Mouse (Mus musculus) heart, adult 2 months (tissue): ENCODE results near the gene Rgs9.

Source experiments
- CTCF ChIP-seq: fragments of 200-600 bp; IDR thresholded peaks from 2 replicates; pipeline ENCODE4 v1.8.1; 2022; ENCODE audit warnings: antibody characterized with exemption, mild to moderate bottlenecking, moderate library complexity
- POLR2A ChIP-seq: fragments of 200-500 bp; IDR thresholded peaks from 2 replicates; pipeline ENCODE4 v1.6.1; 2011; ENCODE audit warnings: mild to moderate bottlenecking, low read depth, low read length, control low read depth; ENCODE audit not compliant: insufficient read depth

DNA sequence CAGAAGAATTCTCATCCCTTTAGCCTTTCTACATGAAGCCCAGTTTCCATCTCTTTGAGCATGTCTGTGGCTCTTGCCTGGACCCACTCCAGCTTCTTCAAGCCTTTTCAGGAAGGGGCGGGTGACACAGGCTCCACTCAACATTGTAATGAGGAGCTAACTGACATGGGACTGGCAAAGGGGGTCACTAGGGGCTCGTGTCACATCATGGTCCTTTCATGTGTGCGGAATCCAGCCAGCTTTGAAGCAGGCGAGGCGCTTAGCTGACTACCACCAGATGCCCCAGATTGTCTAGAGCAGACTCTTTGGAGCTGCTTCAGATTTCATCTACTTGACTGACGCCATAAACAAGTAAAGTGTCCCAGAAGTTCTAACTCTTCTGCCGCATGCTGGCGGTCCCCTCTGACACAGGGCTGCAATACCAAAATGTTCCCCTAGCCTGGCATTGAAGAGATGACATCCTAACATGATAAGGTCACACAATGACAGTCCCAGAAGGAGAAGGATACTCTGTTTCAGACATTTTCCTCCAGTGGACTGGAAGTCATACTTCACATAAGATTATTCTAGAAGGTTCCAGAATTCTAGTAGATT, 122.5 kb downstream of the Rgs9 start:
- TF ChIP-seq POLR2A (no peak), CTCF (no peak)
